Mouse (Mus musculus) adrenal gland, adult 8-10 months (tissue): ENCODE results near the gene Tspan4. TPM values are rescaled to one million over a fixed set of nuclear protein-coding genes. Genes with fewer than 3 reads are reported as not detected.
A peak's percentile ranks its signal among the peaks of the same experiment; 100 is the strongest.

Experiments used
- DNase-seq: peaks from one replicate; pipeline ENCODE4 v3.0.0; 2022
- total RNA-seq, 4 experiments: library from RNA; stranded (reverse); gene quantifications; 2 replicates each; pipeline ENCODE4 v1.2.4; 2022

Tspan4 gene
- total RNA-seq, 4 experiments from 2014 or later = 89.1 to 191 (median 124) TPM

GRCm38 (mm10) chr7:141476981-141477370 is 1.9 kb downstream of the Tspan4 start:
- no peak for DNase-seq

GRCm38 (mm10) chr7:141477578-141478269 is 2.7 kb downstream of the Tspan4 start:
- no peak for DNase-seq

- peak; percentile 59 for DNase-seq
These were observed 3.3 kb downstream of the Tspan4 start for GRCm38 (mm10) chr7:141478270-141478748.

GRCm38 (mm10) chr7:141480842-141481497 is 5.9 kb downstream of the Tspan4 start:
- DNase-seq = peak; percentile 51

- DNase-seq = peak; percentile 50
These were observed 6.7 kb downstream of the Tspan4 start for GRCm38 (mm10) chr7:141481498-141482401.

- no peak for DNase-seq
These were observed 7.5 kb downstream of the Tspan4 start for GRCm38 (mm10) chr7:141482531-141483024.

- DNase-seq = no peak
These were observed 8.1 kb downstream of the Tspan4 start for GRCm38 (mm10) chr7:141483114-141483653.

GRCm38 (mm10) chr7:141484186-141485120 is 9.4 kb downstream of the Tspan4 start:
- DNase-seq = no peak

- no peak for DNase-seq
These were observed 10.1 kb downstream of the Tspan4 start for GRCm38 (mm10) chr7:141485186-141485585.

GRCm38 (mm10) chr7:141485606-141486005 is 10.6 kb downstream of the Tspan4 start:
- DNase-seq = no peak

- DNase-seq = no peak
These were observed 11.2 kb downstream of the Tspan4 start for GRCm38 (mm10) chr7:141486239-141486638.

- DNase-seq = no peak
These were observed 12.1 kb downstream of the Tspan4 start for GRCm38 (mm10) chr7:141487141-141487540.

- no peak for DNase-seq
These were observed 16.1 kb downstream of the Tspan4 start for GRCm38 (mm10) chr7:141491151-141491550.

- DNase-seq = no peak
These were observed 17.7 kb downstream of the Tspan4 start for GRCm38 (mm10) chr7:141492738-141493137.

GRCm38 (mm10) chr7:141493729-141494128 is 18.7 kb downstream of the Tspan4 start:
- no peak for DNase-seq

GRCm38 (mm10) chr7:141495379-141495778 is 20.3 kb downstream of the Tspan4 start:
- DNase-seq = no peak

- no peak for DNase-seq
These were observed 20.9 kb downstream of the Tspan4 start for GRCm38 (mm10) chr7:141495940-141496339.

GRCm38 (mm10) chr7:141497600-141497999 is 22.6 kb downstream of the Tspan4 start:
- no peak for DNase-seq

GRCm38 (mm10) chr7:141501820-141502555 is 26.9 kb downstream of the Tspan4 start:
- peak; percentile 64 for DNase-seq

- DNase-seq = no peak
These were observed 27.5 kb downstream of the Tspan4 start for GRCm38 (mm10) chr7:141502556-141502905.

- DNase-seq = no peak
These were observed 31.2 kb downstream of the Tspan4 start for GRCm38 (mm10) chr7:141506278-141506677.
